Mouse (Mus musculus): ENCODE results near the gene Acod1. TPM values are rescaled to one million over a fixed set of nuclear protein-coding genes. Genes with fewer than 3 reads are reported as not detected.

The Acod1 gene
- polyA plus RNA-seq, 1 experiment from 2014 or later, result not detected

GRCm38 (mm10) chr14:103096621-103097020 is 49.8 kb downstream of the Acod1 start:
- 60% methylated on average over 6 of the region's 6 CpGs for WGBS
- no peak overlapping the region for H3K9ac ChIP-seq (replicated peaks; ENCODE audit: low read depth, low read length)
- H3K27ac ChIP-seq (ENCODE audit: low read length), result no peak overlapping the region
- no peak for ATAC-seq
- no peaks in the 10 kb centered on the region for H3K9me3 ChIP-seq (ENCODE audit: control insufficient read depth, low read length)
- no peak overlapping the region for H3K4me3 ChIP-seq (replicated peaks; ENCODE audit: low read length)
- H3K4me2 ChIP-seq (ENCODE audit: low read length), result peak overlapping the region; percentile 36
- H3K4me1 ChIP-seq (replicated peaks; ENCODE audit: control insufficient read depth, insufficient read depth, low read length), result peaks cover 26% of the 10 kb centered on the region
- H3K27me3 ChIP-seq (replicated peaks; ENCODE audit: control insufficient read depth, insufficient read depth, low read length), result no peaks in the 10 kb centered on the region
- H3K36me3 ChIP-seq (ENCODE audit: control insufficient read depth, insufficient read depth), result no peaks in the 10 kb centered on the region; the same call in 1 of the 2 replicates

GRCm38 (mm10) chr14:103098213-103098586 is 51.4 kb downstream of the Acod1 start:
- Histone ChIP-seq H3K27ac (ENCODE audit: low read length) (no peak overlapping the region), H3K9ac (replicated peaks; ENCODE audit: low read depth, low read length) (peak overlapping the region; percentile 98), H3K4me2 (ENCODE audit: low read length) (peak overlapping the region; percentile 74), H3K9me3 (ENCODE audit: control insufficient read depth, low read length) (no peaks in the 10 kb centered on the region), H3K27me3 (replicated peaks; ENCODE audit: control insufficient read depth, insufficient read depth, low read length) (no peaks in the 10 kb centered on the region), H3K4me3 (replicated peaks; ENCODE audit: low read length) (peak overlapping the region; percentile 93), H3K4me1 (replicated peaks; ENCODE audit: control insufficient read depth, insufficient read depth, low read length) (peaks cover 26% of the 10 kb centered on the region), H3K36me3 (ENCODE audit: control insufficient read depth, insufficient read depth) (no peaks in the 10 kb centered on the region; the same call in 1 of the 2 replicates)
- under 1% methylated on average over 2 of the region's 2 CpGs for WGBS
- ATAC-seq, result no peak

DNA sequence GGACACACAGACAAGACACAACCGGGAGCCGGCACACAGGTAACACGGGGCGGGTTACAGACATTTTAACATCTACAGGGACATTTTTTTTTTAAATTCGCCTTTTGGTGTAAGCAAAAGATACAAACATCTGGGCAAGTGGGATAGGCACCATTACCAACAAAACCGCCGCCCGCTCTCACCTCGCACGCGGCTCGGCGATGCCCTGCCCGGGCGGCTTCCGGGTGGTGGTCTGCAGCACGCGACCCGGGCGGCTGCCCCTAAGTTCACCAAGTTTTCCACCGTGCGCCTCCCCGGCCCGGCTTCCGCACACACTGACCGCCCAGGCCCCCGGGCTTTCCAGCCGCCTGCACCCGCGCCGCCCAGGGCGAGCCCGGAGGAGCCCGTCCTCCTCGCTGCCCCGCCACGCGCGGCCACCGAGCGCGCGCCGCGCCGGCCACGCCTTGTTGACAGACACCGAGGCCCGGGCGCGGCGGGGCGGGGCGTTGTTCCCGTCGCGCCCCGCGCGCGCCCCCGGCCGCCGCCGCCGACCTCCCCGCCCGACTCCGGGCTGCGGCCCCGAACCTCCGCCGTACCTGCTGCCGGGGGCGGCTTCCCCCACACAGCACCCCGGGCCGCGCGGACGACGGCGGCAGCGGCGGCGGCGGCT is 51.9 kb downstream of the Acod1 start:
- Histone ChIP-seq H3K9me3 (ENCODE audit: control insufficient read depth, low read length) (no peaks in the 10 kb centered on the region), H3K4me3 (replicated peaks; ENCODE audit: low read length) (peak overlapping the region; percentile 93), H3K27me3 (replicated peaks; ENCODE audit: control insufficient read depth, insufficient read depth, low read length) (no peaks in the 10 kb centered on the region), H3K9ac (replicated peaks; ENCODE audit: low read depth, low read length) (peak overlapping the region; percentile 98), H3K36me3 (ENCODE audit: control insufficient read depth, insufficient read depth) (no peaks in the 10 kb centered on the region; the same call in 1 of the 2 replicates), H3K4me2 (ENCODE audit: low read length) (peak overlapping the region; percentile 74), H3K27ac (ENCODE audit: low read length) (peak overlapping the region; percentile 98), H3K4me1 (replicated peaks; ENCODE audit: control insufficient read depth, insufficient read depth, low read length) (peaks cover 23% of the 10 kb centered on the region)
- WGBS, result under 1% methylated on average over 79 of the region's 86 CpGs
- ATAC-seq, result peak; percentile 79

DNA sequence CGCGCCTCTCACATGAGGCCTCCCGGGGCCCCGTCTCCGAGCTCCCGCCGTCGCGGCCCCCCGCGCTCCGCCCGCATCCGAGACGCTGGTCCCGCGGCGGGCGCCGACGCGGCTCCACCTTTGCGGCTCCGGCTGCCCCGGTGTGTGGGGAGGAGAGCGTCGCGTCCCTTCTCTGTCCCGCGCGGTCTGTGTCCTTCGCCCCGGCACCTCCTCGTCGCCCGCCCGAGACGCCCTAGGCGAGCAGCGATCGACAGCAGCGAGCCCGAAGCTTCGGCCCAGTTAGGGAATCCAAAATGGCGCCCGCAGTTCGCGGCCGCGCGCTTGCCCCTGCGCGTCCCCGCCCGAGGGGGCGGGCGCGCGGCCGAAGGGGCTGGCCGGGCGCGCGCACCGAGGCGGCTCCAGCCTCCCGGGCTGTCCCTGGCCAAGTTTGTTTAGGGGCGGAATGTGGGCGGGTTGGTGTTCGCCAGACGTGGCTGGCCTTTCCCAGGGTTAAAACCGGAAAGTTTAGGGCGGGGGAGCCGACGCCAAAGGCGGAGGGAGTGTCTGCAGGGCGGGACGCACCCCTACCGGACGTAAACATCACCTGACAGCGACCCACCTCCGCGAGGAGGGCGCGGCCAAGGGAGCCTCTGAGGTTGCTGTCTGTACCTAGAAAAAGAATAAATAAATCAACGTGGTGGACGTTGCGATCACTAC is 52.6 kb downstream of the Acod1 start, which contains the start of gene Fbxl3:
Fbxl3 (minus strand) TSS at position 329 of the 696 bp plus-strand sequence.
- Histone ChIP-seq H3K27ac (ENCODE audit: low read length) (peak within 1 kb of the TSS; percentile 98), H3K27me3 (replicated peaks; ENCODE audit: control insufficient read depth, insufficient read depth, low read length) (no peaks in the 10 kb centered on the region), H3K9me3 (ENCODE audit: control insufficient read depth, low read length) (no peaks in the 10 kb centered on the region), H3K4me2 (ENCODE audit: low read length) (peak within 1 kb of the TSS; percentile 84), H3K9ac (replicated peaks; ENCODE audit: low read depth, low read length) (peak within 1 kb of the TSS; percentile 98), H3K36me3 (ENCODE audit: control insufficient read depth, insufficient read depth) (no peaks in the 10 kb centered on the region), H3K4me1 (replicated peaks; ENCODE audit: control insufficient read depth, insufficient read depth, low read length) (peaks cover 19% of the 10 kb centered on the region), H3K4me3 (replicated peaks; ENCODE audit: low read length) (peak within 1 kb of the TSS; percentile 93)
- peak; percentile 81 for ATAC-seq
- under 1% methylated on average over 87 of the region's 88 CpGs for WGBS

DNA sequence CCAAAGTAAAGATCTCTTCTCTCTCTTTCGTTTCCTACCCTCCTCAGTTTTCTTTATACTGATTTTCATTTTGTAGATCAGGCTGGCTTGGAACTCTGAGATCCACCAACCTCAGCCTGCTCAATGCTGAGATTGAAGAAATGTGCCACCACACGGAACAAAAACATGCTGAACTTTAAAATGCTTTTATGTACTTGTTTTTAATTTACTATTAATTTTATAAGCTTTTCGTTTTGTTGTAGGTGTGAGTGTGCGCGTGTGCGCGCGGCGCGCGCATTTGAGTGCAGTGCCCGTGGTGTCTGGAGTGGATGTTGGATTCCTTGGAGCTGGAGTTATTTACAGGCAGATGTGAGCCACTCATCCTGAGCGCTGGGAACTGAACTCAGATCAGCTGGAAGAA is 53.5 kb downstream of the Acod1 start:
- no peaks in the 10 kb centered on the region for H3K27me3 ChIP-seq (replicated peaks; ENCODE audit: control insufficient read depth, insufficient read depth, low read length)
- no peak overlapping the region for H3K4me3 ChIP-seq (replicated peaks; ENCODE audit: low read length)
- H3K4me1 ChIP-seq (replicated peaks; ENCODE audit: control insufficient read depth, insufficient read depth, low read length), result peaks cover 19% of the 10 kb centered on the region
- H3K36me3 ChIP-seq (ENCODE audit: control insufficient read depth, insufficient read depth), result no peaks in the 10 kb centered on the region
- no peak for ATAC-seq
- no peak overlapping the region for H3K27ac ChIP-seq (ENCODE audit: low read length)
- WGBS, result 83% methylated on average over 13 of the region's 13 CpGs
- H3K9ac ChIP-seq (replicated peaks; ENCODE audit: low read depth, low read length), result no peak overlapping the region
- H3K4me2 ChIP-seq (ENCODE audit: low read length), result no peak overlapping the region
- no peaks in the 10 kb centered on the region for H3K9me3 ChIP-seq (ENCODE audit: control insufficient read depth, low read length)

- no peak for ATAC-seq
- Histone ChIP-seq H3K27me3 (replicated peaks; ENCODE audit: control insufficient read depth, insufficient read depth, low read length) (no peaks in the 10 kb centered on the region), H3K4me2 (ENCODE audit: low read length) (no peak overlapping the region), H3K36me3 (ENCODE audit: control insufficient read depth, insufficient read depth) (no peaks in the 10 kb centered on the region), H3K9ac (replicated peaks; ENCODE audit: low read depth, low read length) (no peak overlapping the region), H3K27ac (ENCODE audit: low read length) (no peak overlapping the region), H3K4me3 (replicated peaks; ENCODE audit: low read length) (no peak overlapping the region), H3K4me1 (replicated peaks; ENCODE audit: control insufficient read depth, insufficient read depth, low read length) (peaks cover 14% of the 10 kb centered on the region), H3K9me3 (ENCODE audit: control insufficient read depth, low read length) (no peaks in the 10 kb centered on the region)
- WGBS, result 88% methylated on average over 3 of the region's 3 CpGs
These were observed 54.4 kb downstream of the Acod1 start for GRCm38 (mm10) chr14:103101171-103101570.

DNA sequence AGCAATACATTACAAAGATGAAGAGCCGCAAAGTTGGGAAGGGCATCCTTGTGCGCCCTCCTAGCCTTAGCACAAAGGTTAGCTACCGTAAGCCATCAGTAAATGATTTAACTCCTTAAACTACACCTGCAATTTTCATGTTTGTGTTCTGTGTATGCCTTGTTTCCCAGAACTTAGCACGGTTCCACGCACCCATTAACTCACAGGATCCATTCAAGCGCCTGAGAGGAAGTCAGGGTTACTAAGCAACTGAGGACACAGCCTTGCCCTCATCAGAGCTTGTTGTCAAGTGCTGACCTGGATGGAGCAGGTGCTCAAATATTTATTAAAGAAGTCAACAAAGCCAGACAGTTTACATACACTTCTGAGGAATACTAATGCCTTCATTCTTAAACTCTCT is 55.5 kb downstream of the Acod1 start:
- Histone ChIP-seq H3K4me2 (ENCODE audit: low read length) (no peak overlapping the region), H3K9me3 (ENCODE audit: control insufficient read depth, low read length) (no peaks in the 10 kb centered on the region), H3K4me3 (replicated peaks; ENCODE audit: low read length) (no peak overlapping the region), H3K27me3 (replicated peaks; ENCODE audit: control insufficient read depth, insufficient read depth, low read length) (no peaks in the 10 kb centered on the region), H3K36me3 (ENCODE audit: control insufficient read depth, insufficient read depth) (no peaks in the 10 kb centered on the region), H3K4me1 (replicated peaks; ENCODE audit: control insufficient read depth, insufficient read depth, low read length) (peaks cover 6% of the 10 kb centered on the region), H3K9ac (replicated peaks; ENCODE audit: low read depth, low read length) (no peak overlapping the region), H3K27ac (ENCODE audit: low read length) (no peak overlapping the region)
- no peak for ATAC-seq
- 57% methylated on average over 6 of the region's 6 CpGs for WGBS

- H3K4me2 ChIP-seq (ENCODE audit: low read length), result no peak overlapping the region
- 87% methylated on average over 10 of the region's 10 CpGs for WGBS
- no peak for ATAC-seq
- H3K4me1 ChIP-seq (replicated peaks; ENCODE audit: control insufficient read depth, insufficient read depth, low read length), result peaks cover 3% of the 10 kb centered on the region
- no peaks in the 10 kb centered on the region for H3K36me3 ChIP-seq (ENCODE audit: control insufficient read depth, insufficient read depth)
- H3K9ac ChIP-seq (replicated peaks; ENCODE audit: low read depth, low read length), result no peak overlapping the region
- no peak overlapping the region for H3K27ac ChIP-seq (ENCODE audit: low read length)
- no peak overlapping the region for H3K4me3 ChIP-seq (replicated peaks; ENCODE audit: low read length)
- no peaks in the 10 kb centered on the region for H3K27me3 ChIP-seq (replicated peaks; ENCODE audit: control insufficient read depth, insufficient read depth, low read length)
- H3K9me3 ChIP-seq (ENCODE audit: control insufficient read depth, low read length), result no peaks in the 10 kb centered on the region
These were observed 56.1 kb downstream of the Acod1 start for GRCm38 (mm10) chr14:103102731-103103335.
